Mouse (Mus musculus): ENCODE results near the gene Zbtb44.

- TF ChIP-seq POLR2A (IDR thresholded peaks at IDR 0.05; ENCODE audit: control insufficient read depth, low read depth, low read length): no peak
- TF ChIP-seq CTCF (IDR thresholded peaks at IDR 0.05; ENCODE audit: control insufficient read depth, insufficient read depth, insufficient replicate concordance, low read depth, low read length): no peak
These were observed 88.3 kb downstream of the Zbtb44 start for GRCm38 (mm10) chr9:31118520-31119298.
